Mouse (Mus musculus) natural killer cell, adult 2 months (primary cell): ENCODE measurements around the gene Aqp9.

Experiments
- DNase-seq, 2 experiments: peaks; one replicate each; pipeline ENCODE4 v3.0.0; 2022; ENCODE audit warnings: low spot score in 2 of 2

Aqp9 gene

DNA sequence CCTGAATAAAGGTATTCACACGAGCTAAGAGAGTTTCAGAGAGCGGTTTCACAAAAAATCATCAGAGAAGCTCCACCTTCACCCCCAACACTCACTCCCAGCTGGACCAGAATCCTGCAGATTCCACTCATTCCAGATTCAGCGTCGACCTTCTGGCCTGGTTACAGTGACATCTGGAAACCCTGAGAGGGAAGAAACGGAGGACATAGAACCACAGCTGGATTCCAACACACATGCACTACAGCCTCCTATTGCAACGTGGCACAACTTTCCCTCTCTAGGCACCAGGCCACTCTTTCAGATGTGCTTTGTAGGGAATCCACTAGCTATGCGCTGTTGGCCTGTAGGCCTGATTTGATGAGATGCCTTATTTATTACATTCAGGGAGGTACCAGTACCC lies 102.0 kb downstream of the Aqp9 start:
- no peak for DNase-seq

DNA sequence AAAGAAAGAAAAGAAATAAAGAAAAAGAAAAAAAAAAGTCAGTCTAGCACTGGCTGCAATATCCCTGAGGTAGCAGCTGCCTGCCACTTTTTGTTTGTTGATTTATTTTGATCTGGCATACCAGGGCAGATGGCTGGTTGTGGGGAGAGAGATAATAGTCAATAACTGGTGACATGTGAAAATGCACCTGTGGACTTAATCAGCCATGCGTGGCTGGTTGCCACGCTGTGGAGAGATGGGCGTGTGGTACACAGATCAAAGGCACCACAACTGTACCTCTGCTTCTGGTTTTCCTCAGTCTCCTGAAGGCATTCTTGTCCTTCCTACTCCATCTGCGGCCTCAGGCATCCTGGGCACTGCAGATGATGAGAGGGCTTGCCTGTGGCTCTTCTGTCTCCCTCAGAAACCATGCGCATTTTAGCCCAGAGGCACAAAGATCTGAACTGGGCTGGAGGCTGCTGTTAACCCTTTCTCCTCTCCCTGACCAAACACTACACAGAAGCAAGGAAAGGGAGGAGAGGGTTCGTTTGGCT lies 103.1 kb downstream of the Aqp9 start:
- no peak for DNase-seq

DNA sequence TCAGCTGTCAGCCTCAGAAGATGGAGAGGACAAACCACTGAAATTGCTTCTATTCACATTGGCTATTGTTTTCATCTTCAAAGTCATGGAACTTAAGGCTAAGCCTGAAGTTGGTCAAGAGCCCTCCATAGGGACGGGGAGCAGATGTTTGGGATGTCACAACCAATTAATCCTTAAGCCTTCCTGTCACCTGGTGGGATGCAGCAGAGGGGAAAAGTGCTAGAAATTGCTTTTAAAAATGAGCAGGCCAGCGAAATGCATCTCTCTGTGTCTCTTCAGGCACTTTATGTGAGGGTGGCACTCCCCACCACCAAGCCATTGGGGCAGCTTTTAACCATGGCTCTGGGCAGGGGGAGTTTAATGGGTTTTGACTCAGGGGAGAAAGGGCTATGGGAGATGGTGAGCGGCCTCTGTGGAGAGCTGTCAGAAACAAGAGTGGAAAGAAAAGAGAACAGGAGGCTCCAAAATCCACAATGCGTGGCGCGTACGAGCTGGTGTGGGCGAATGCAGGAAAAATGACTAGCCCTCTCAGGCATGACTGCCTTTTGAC lies 104.1 kb downstream of the Aqp9 start:
- no peak for DNase-seq

DNA sequence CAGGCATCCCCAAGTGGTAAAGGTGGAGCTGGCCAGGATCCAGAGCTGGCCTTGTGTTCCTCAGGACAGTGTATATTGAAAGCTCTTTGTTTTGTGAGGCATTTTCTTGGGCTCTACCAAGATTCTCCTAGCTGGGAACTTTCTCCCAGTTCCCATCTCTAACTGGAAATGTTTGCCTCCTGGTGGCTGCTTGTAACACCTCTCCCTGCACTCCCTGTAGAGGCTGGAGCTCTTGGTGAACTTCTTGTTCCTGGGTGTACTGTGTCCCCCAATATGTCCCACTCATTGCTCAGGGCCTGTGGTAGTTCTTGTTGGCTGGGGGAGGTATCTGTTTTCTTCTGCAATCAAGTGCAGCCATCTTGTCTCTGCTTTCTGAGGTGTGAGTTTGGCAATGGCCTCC lies 104.9 kb downstream of the Aqp9 start:
- no peak for DNase-seq

DNA sequence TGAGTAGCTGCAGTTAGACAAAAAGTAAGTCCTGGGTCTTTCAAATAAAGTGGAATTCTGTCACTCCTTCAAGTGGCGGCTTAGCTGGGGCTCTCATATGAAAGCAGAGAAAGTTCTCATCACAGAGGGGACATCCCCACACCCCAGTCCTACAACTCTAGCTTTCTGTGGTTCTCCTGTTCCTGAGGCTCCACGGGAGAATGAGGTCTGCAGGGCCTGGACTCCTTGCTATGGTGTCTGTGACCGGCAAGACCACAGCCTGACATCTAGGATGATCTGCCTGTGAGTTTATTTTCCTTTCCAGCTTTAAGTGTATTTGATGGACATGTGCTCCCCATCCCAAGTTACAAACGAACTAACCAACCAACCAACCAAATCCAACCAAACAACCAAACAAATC lies 105.5 kb downstream of the Aqp9 start:
- DNase-seq: no peak

DNA sequence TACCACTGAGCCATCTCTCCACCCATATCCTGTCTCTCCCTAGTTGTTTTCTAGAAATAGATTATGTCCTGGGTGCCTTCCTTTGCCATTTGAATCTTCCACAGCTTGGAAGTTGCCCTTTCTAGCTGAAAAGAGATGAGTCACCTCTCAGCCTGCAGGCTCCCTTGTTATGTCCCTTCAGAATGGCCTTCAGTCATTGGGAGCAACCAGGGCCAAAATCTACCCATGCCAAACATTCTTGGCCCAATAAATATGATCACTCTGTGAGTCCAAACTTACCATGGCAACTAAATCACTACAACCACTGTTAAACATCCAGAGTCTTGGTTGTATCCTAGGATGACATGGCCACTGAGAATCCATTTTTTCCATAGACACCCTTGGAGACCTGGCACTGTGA lies 106.2 kb downstream of the Aqp9 start:
- DNase-seq: no peak
